Mouse (Mus musculus) lung, adult 2 months (tissue): ENCODE measurements at regions not wholly inside any gene's neighbourhood (a gene's known extent, or its start where the extent isn't known, plus 50 kb on each side); places are given as distances from the start of the nearest gene placed in this dataset.

Experiments
- DNase-seq: peaks from one replicate; pipeline ENCODE4 v3.0.0; 2022
- H3K4me1 ChIP-seq: fragments of 200-500 bp; 2 replicates; pipeline ENCODE4 v1.6.1; 2011; ENCODE audit warnings: low read length; ENCODE audit not compliant: control insufficient read depth, insufficient read depth
- H3K4me3 ChIP-seq: fragments of 200-500 bp; replicated peaks from 2 replicates; pipeline ENCODE3; 2011; ENCODE audit warnings: low read depth, mild to moderate bottlenecking, control low read depth, low read length; ENCODE audit errors: extremely low read depth
- CTCF ChIP-seq: fragments of 200-500 bp; IDR thresholded peaks from 2 replicates; pipeline ENCODE4 v1.5.1; 2011; ENCODE audit warnings: mild to moderate bottlenecking, low read length, control low read depth; ENCODE audit not compliant: insufficient read depth
- POLR2A ChIP-seq: fragments of 200-500 bp; IDR thresholded peaks from 2 replicates; pipeline ENCODE4 v1.6.1; 2011; ENCODE audit warnings: low read depth, mild to moderate bottlenecking, control low read depth, low read length, borderline replicate concordance; ENCODE audit errors: extremely low read depth
- WGBS: fragments of 180-500 bp; shearing (Covaris S2); methylation state at CpG from one replicate; pipeline ENCODE4 v1.1.7; 2018; 5-methylcytosine and 5-hydroxymethylcytosine counted together

GRCm38 (mm10) chr16:49980178-49980646 is 179.9 kb downstream of the Cd47 start:
- no peak for TF ChIP-seq CTCF
- TF ChIP-seq POLR2A, result no peak
- no peak for DNase-seq
- H3K4me3 ChIP-seq, result no peak overlapping the region
- WGBS, result 78% methylated on average over 10 of the region's 10 CpGs
- H3K4me1 ChIP-seq, result no peaks in the 10 kb centered on the region; the same call in 1 of the 2 replicates

GRCm38 (mm10) chr16:49982180-49982579 is 181.8 kb downstream of the Cd47 start:
- TF ChIP-seq POLR2A, result no peak
- TF ChIP-seq CTCF, result no peak
- H3K4me1 ChIP-seq, result no peaks in the 10 kb centered on the region; the same call in 1 of the 2 replicates
- H3K4me3 ChIP-seq, result no peak overlapping the region
- DNase-seq, result no peak
- WGBS, result 70% methylated on average over 4 of the region's 4 CpGs

- Histone ChIP-seq H3K4me1 (no peaks in the 10 kb centered on the region; the same call in 1 of the 2 replicates), H3K4me3 (no peak overlapping the region)
- WGBS, result 75% methylated on average over 14 of the region's 14 CpGs
- no peak for DNase-seq
- TF ChIP-seq POLR2A, result no peak
- TF ChIP-seq CTCF, result no peak
These were observed 185.0 kb downstream of the Cd47 start for GRCm38 (mm10) chr16:49985082-49986076.

GRCm38 (mm10) chr16:49986954-49987353 is 186.6 kb downstream of the Cd47 start:
- H3K4me3 ChIP-seq, result no peak overlapping the region
- TF ChIP-seq CTCF (no peak), POLR2A (no peak)
- WGBS, result 39% methylated on average over 6 of the region's 6 CpGs
- H3K4me1 ChIP-seq, result no peaks in the 10 kb centered on the region; the same call in 1 of the 2 replicates
- DNase-seq, result no peak

- Histone ChIP-seq H3K4me1 (no peaks in the 10 kb centered on the region), H3K4me3 (no peak overlapping the region)
- WGBS, result 40% methylated on average over 3 of the region's 3 CpGs
- TF ChIP-seq POLR2A (no peak), CTCF (no peak)
- DNase-seq, result no peak
These were observed 195.5 kb downstream of the Cd47 start for GRCm38 (mm10) chr16:49995822-49996221.

GRCm38 (mm10) chr16:49996593-49996992 is 196.3 kb downstream of the Cd47 start:
- no peak for TF ChIP-seq POLR2A
- no peak for TF ChIP-seq CTCF
- no peak for DNase-seq
- Histone ChIP-seq H3K4me3 (no peak overlapping the region), H3K4me1 (no peaks in the 10 kb centered on the region)
- WGBS, result 83% methylated on average over 5 of the region's 5 CpGs

GRCm38 (mm10) chr16:49997040-49997439 is 196.7 kb downstream of the Cd47 start:
- 67% methylated on average over 7 of the region's 7 CpGs for WGBS
- no peak for DNase-seq
- TF ChIP-seq POLR2A, result no peak
- no peak for TF ChIP-seq CTCF
- H3K4me3 ChIP-seq, result no peak overlapping the region
- no peaks in the 10 kb centered on the region for H3K4me1 ChIP-seq

- no peaks in the 10 kb centered on the region for H3K4me1 ChIP-seq
- TF ChIP-seq POLR2A (no peak), CTCF (no peak)
- H3K4me3 ChIP-seq, result no peak overlapping the region
- WGBS, result 29% methylated on average over 4 of the region's 4 CpGs
- DNase-seq, result no peak
These were observed 200.5 kb downstream of the Cd47 start for GRCm38 (mm10) chr16:50000805-50001204.

- DNase-seq, result no peak
- Histone ChIP-seq H3K4me3 (no peak overlapping the region), H3K4me1 (no peaks in the 10 kb centered on the region)
- 63% methylated on average over 3 of the region's 3 CpGs for WGBS
- TF ChIP-seq POLR2A (no peak), CTCF (no peak)
These were observed 201.5 kb downstream of the Cd47 start for GRCm38 (mm10) chr16:50001662-50002455.

- Histone ChIP-seq H3K4me1 (no peaks in the 10 kb centered on the region), H3K4me3 (no peak overlapping the region)
- WGBS, result 77% methylated on average over 3 of the region's 3 CpGs
- DNase-seq, result no peak
- no peak for TF ChIP-seq CTCF
- no peak for TF ChIP-seq POLR2A
These were observed 202.1 kb downstream of the Cd47 start for GRCm38 (mm10) chr16:50002456-50002788.
